In genomic region chr1:156090042-156090441, GRCm38 (mm10) we compare ENCODE assay signal across 10 mouse cellular contexts. TPM values are rescaled to one million over a fixed set of nuclear protein-coding genes. Genes with fewer than 3 reads are reported as not detected.
DNase-seq lines count a peak whose midpoint lies in the region; ATAC-seq and TF ChIP-seq lines count a peak whose summit lies in the region.
"Had no signal": no experiment of that assay in that cellular context is flagged by ENCODE, and none has a peak within 500 bp of the region (broad histone marks: within the 10 kb centered on the region; RNA-seq: fewer than 3 reads in every experiment).

No protein-coding gene starts in this region.

- H3K27me3 ChIP-seq in intestine, embryonic 14.5 days (replicated peaks; ENCODE audit: control insufficient read depth, insufficient read depth, low read length): no peaks in the 10 kb centered on the region
- H3K27me3 ChIP-seq in intestine, postnatal 0 days (replicated peaks; ENCODE audit: control insufficient read depth, insufficient read depth, low read length): no peaks in the 10 kb centered on the region
- no peaks in the 10 kb centered on the region for H3K27me3 ChIP-seq in stomach, embryonic 16.5 days (ENCODE audit: control insufficient read depth, insufficient read depth, low read length)
- no peaks in the 10 kb centered on the region for H3K27me3 ChIP-seq in stomach, postnatal 0 days (ENCODE audit: control insufficient read depth, insufficient read depth, low read length)
- no peaks in the 10 kb centered on the region for H3K27me3 ChIP-seq in hindbrain, embryonic 14.5 days (ENCODE audit: control insufficient read depth, insufficient read depth, low read length)

- H3K9ac ChIP-seq in intestine, embryonic 14.5 days (ENCODE audit: low read length): no peak overlapping the region
- H3K9ac ChIP-seq in intestine, postnatal 0 days (ENCODE audit: low read depth, low read length): no peak overlapping the region
- H3K9ac ChIP-seq in stomach, embryonic 16.5 days (ENCODE audit: low read length): no peak overlapping the region
- H3K9ac ChIP-seq in stomach, postnatal 0 days (ENCODE audit: low read length): no peak overlapping the region
- H3K9ac ChIP-seq in hindbrain, embryonic 14.5 days: no peak overlapping the region

- no peaks in the 10 kb centered on the region for H3K36me3 ChIP-seq in intestine, embryonic 14.5 days (ENCODE audit: control insufficient read depth, insufficient read depth, low read length)
- no peaks in the 10 kb centered on the region for H3K36me3 ChIP-seq in intestine, postnatal 0 days (ENCODE audit: control insufficient read depth, insufficient read depth)
- H3K36me3 ChIP-seq in stomach, embryonic 16.5 days (ENCODE audit: control insufficient read depth, insufficient read depth, low read length): no peaks in the 10 kb centered on the region
- H3K36me3 ChIP-seq in stomach, postnatal 0 days (ENCODE audit: control insufficient read depth, insufficient read depth, low read length): no peaks in the 10 kb centered on the region
- no peaks in the 10 kb centered on the region for H3K36me3 ChIP-seq in hindbrain, embryonic 14.5 days (replicated peaks; ENCODE audit: control insufficient read depth, insufficient read depth)

- H3K4me2 ChIP-seq in intestine, embryonic 14.5 days (ENCODE audit: low read length): no peak overlapping the region
- no peak overlapping the region for H3K4me2 ChIP-seq in intestine, postnatal 0 days (replicated peaks; ENCODE audit: low read depth)
- no peak overlapping the region for H3K4me2 ChIP-seq in stomach, embryonic 16.5 days (ENCODE audit: low read depth, low read length)
- H3K4me2 ChIP-seq in stomach, postnatal 0 days (replicated peaks; ENCODE audit: low read depth): no peak overlapping the region
- no peak overlapping the region for H3K4me2 ChIP-seq in hindbrain, embryonic 14.5 days (replicated peaks)

- no peak overlapping the region for H3K4me3 ChIP-seq in intestine, embryonic 14.5 days (ENCODE audit: low read depth, low read length)
- H3K4me3 ChIP-seq in intestine, postnatal 0 days (ENCODE audit: low read depth, low read length): no peak overlapping the region
- H3K4me3 ChIP-seq in stomach, embryonic 16.5 days (replicated peaks; ENCODE audit: low read length): no peak overlapping the region
- H3K4me3 ChIP-seq in stomach, postnatal 0 days (ENCODE audit: low read depth, low read length): no peak overlapping the region
- no peak overlapping the region for H3K4me3 ChIP-seq in hindbrain, embryonic 14.5 days (replicated peaks; ENCODE audit: low read length)

- ATAC-seq in intestine, embryonic 14.5 days (replicated peaks; ENCODE audit: low FRiP score, low TSS enrichment, low read depth): peak; percentile 63
- no peak for ATAC-seq in intestine, postnatal 0 days
- peak; percentile 35; the same call in 1 of the 2 replicates for ATAC-seq in stomach, embryonic 16.5 days (ENCODE audit: insufficient read depth, low FRiP score)
- ATAC-seq in stomach, postnatal 0 days (ENCODE audit: low FRiP score, low TSS enrichment): no peak
- ATAC-seq in hindbrain, embryonic 14.5 days (ENCODE audit: low FRiP score): peak; percentile 78; the same call in 1 of the 2 replicates
- no peak for ATAC-seq in monocyte, adult 5-6 weeks (replicated peaks; ENCODE audit: insufficient number of reproducible peaks, low FRiP score, low TSS enrichment, poor library complexity, severe bottlenecking)
- ATAC-seq: inflammation-experienced regulatory T-cells, adult 6 months had no signal

- WGBS in intestine, embryonic 14.5 days: 58% methylated on average over 4 of the region's 4 CpGs
- 57% methylated on average over 4 of the region's 4 CpGs for WGBS in intestine, postnatal 0 days
- 50% methylated on average over 4 of the region's 4 CpGs for WGBS in stomach, embryonic 16.5 days
- WGBS in stomach, postnatal 0 days: 62% methylated on average over 4 of the region's 4 CpGs
- WGBS in hindbrain, embryonic 14.5 days: 25% methylated on average over 4 of the region's 4 CpGs

- no peaks in the 10 kb centered on the region for H3K9me3 ChIP-seq in intestine, embryonic 14.5 days (ENCODE audit: control insufficient read depth, low read length)
- no peaks in the 10 kb centered on the region for H3K9me3 ChIP-seq in intestine, postnatal 0 days (ENCODE audit: control insufficient read depth)
- H3K9me3 ChIP-seq in stomach, embryonic 16.5 days (replicated peaks; ENCODE audit: control insufficient read depth, low read length): no peaks in the 10 kb centered on the region
- no peaks in the 10 kb centered on the region for H3K9me3 ChIP-seq in stomach, postnatal 0 days (ENCODE audit: control insufficient read depth, low read length)
- H3K9me3 ChIP-seq in hindbrain, embryonic 14.5 days (ENCODE audit: control insufficient read depth, low read length): no peaks in the 10 kb centered on the region

- TF ChIP-seq CTCF in intestine, postnatal 0 days (IDR thresholded peaks at IDR 0.05; ENCODE audit: low read depth): no peak
- no peak for TF ChIP-seq CTCF in stomach, postnatal 0 days (IDR thresholded peaks at IDR 0.05; ENCODE audit: low read depth)

- no peak for DNase-seq in intestine, embryonic 14.5 days (ENCODE audit: low spot score)
- no peak for DNase-seq in stomach, postnatal 0 days (ENCODE audit: low spot score)
- peak; percentile 30 for DNase-seq in hindbrain, embryonic 14.5 days (ENCODE audit: low spot score)
- DNase-seq in retina, postnatal 1 day: peak; percentile 72
- DNase-seq in c-Kit-positive CD71-positive TER-119-positive erythroid progenitor cells, embryonic 14.5 days (ENCODE audit: low spot score): no peak
- DNase-seq: gastrocnemius, postnatal 36 days had no signal

- no peak overlapping the region; the same call in 1 of the 2 replicates for H3K27ac ChIP-seq in intestine, embryonic 14.5 days (ENCODE audit: low read depth)
- H3K27ac ChIP-seq in intestine, postnatal 0 days (ENCODE audit: low read depth, low read length): no peak overlapping the region
- H3K27ac ChIP-seq in stomach, embryonic 16.5 days (ENCODE audit: low read length): no peak overlapping the region
- H3K27ac ChIP-seq in stomach, postnatal 0 days (replicated peaks): no peak overlapping the region
- no peak overlapping the region for H3K27ac ChIP-seq in hindbrain, embryonic 14.5 days

- H3K4me1 ChIP-seq in intestine, embryonic 14.5 days (replicated peaks; ENCODE audit: control insufficient read depth, insufficient read depth, low read length): no peaks in the 10 kb centered on the region
- no peaks in the 10 kb centered on the region for H3K4me1 ChIP-seq in intestine, postnatal 0 days (replicated peaks; ENCODE audit: control insufficient read depth, insufficient read depth, low read length)
- no peaks in the 10 kb centered on the region for H3K4me1 ChIP-seq in stomach, embryonic 16.5 days (ENCODE audit: control insufficient read depth, insufficient read depth, low read length)
- no peaks in the 10 kb centered on the region for H3K4me1 ChIP-seq in stomach, postnatal 0 days (replicated peaks; ENCODE audit: control insufficient read depth, insufficient read depth)
- peaks cover 13% of the 10 kb centered on the region for H3K4me1 ChIP-seq in hindbrain, embryonic 14.5 days (replicated peaks; ENCODE audit: control insufficient read depth, insufficient read depth, low read length)

- TF ChIP-seq EP300 in stomach, postnatal 0 days (optimal IDR thresholded peaks at IDR 0.05): no peak

RNA-seq across cellular contexts. Expression of gene Tor1aip1, which starts 53.8 kb away (rescaled TPM):
- 35.9 and 39.1 TPM in 2 replicates for polyA plus RNA-seq in intestine, embryonic 14.5 days (2014; fragmentation: Nextera tagmentation; extraction: Ambion mirVana)
- 34.6 and 34.7 TPM in 2 replicates for polyA plus RNA-seq in intestine, postnatal 0 days (2015; fragmentation: Nextera tagmentation; extraction: Ambion mirVana)
- polyA plus RNA-seq in stomach, embryonic 16.5 days (2015; fragmentation: Nextera tagmentation; extraction: Ambion mirVana): 33.8 and 34.8 TPM in 2 replicates
- 35.4 and 38.6 TPM in 2 replicates for polyA plus RNA-seq in stomach, postnatal 0 days (2015; fragmentation: Nextera tagmentation; extraction: Ambion mirVana)
- polyA plus RNA-seq in hindbrain, embryonic 14.5 days (2014; fragmentation: Nextera tagmentation; extraction: Ambion mirVana): 18.3 and 19.4 TPM in 2 replicates
- total RNA-seq in monocyte, adult 5-6 weeks (2017): 86.4 to 108 TPM (median 91.2 TPM) in 3 replicates

RNA-seq across cellular contexts. Expression of gene Tor1aip2, which starts 54.8 kb away (rescaled TPM):
- 124 and 136 TPM in 2 replicates for polyA plus RNA-seq in intestine, embryonic 14.5 days (2014; fragmentation: Nextera tagmentation; extraction: Ambion mirVana)
- 129 and 142 TPM in 2 replicates for polyA plus RNA-seq in intestine, postnatal 0 days (2015; fragmentation: Nextera tagmentation; extraction: Ambion mirVana)
- 119 and 120 TPM in 2 replicates for polyA plus RNA-seq in stomach, embryonic 16.5 days (2015; fragmentation: Nextera tagmentation; extraction: Ambion mirVana)
- 67.0 and 69.8 TPM in 2 replicates for polyA plus RNA-seq in stomach, postnatal 0 days (2015; fragmentation: Nextera tagmentation; extraction: Ambion mirVana)
- polyA plus RNA-seq in hindbrain, embryonic 14.5 days (2014; fragmentation: Nextera tagmentation; extraction: Ambion mirVana): 71.0 and 74.7 TPM in 2 replicates
- total RNA-seq in monocyte, adult 5-6 weeks (2017): 43.7 to 58.5 TPM (median 52.0 TPM) in 3 replicates

Comparison
In these comparisons a context has a peak if more than half of its experiments do, and no peak if none do; other contexts are left out.
1. ATAC-seq: peak in intestine, embryonic 14.5 days (single experiment), stomach, embryonic 16.5 days (single experiment) and hindbrain, embryonic 14.5 days (single experiment); none in intestine, postnatal 0 days (single experiment), stomach, postnatal 0 days (single experiment) and monocyte, adult 5-6 weeks (single experiment).
2. DNase-seq: peak in hindbrain, embryonic 14.5 days (single experiment) and retina, postnatal 1 day (single experiment); none in intestine, embryonic 14.5 days (single experiment), stomach, postnatal 0 days (single experiment) and c-Kit-positive CD71-positive TER-119-positive erythroid progenitor cells, embryonic 14.5 days (single experiment).